Mouse (Mus musculus) midbrain, embryonic 12.5 days (tissue): ENCODE results near the gene Prr3. TPM values are rescaled to one million over a fixed set of nuclear protein-coding genes. Genes with fewer than 3 reads are reported as not detected.
"Not testable (repeated sequence)": the region's sequence is repeated elsewhere in the genome, so short reads cannot be mapped to it uniquely, and the experiment has no call there.

Experiments used
- ATAC-seq: fragments of 200-750 bp; cut with Nextera tagmentation; 2 replicates; pipeline ENCODE4 v1.8.0; 2017; ENCODE audit warnings: low read depth, moderate TSS enrichment, moderate library complexity; ENCODE audit not compliant: low FRiP score
- H3K27ac ChIP-seq: fragments of 300-500 bp; sonication (generic); replicated peaks from 2 replicates; pipeline ENCODE4 v1.5.1; 2016; ENCODE audit warnings: mild to moderate bottlenecking
- H3K27me3 ChIP-seq: fragments of 300-500 bp; sonication (generic); 2 replicates; pipeline ENCODE4 v1.6.1; 2016; ENCODE audit warnings: mild to moderate bottlenecking
- H3K36me3 ChIP-seq: fragments of 300-500 bp; sonication (generic); 2 replicates; pipeline ENCODE4 v1.6.1; 2016
- H3K4me1 ChIP-seq: fragments of 300-500 bp; sonication (generic); 2 replicates; pipeline ENCODE4 v1.6.1; 2016
- H3K4me2 ChIP-seq: fragments of 300-500 bp; sonication (generic); replicated peaks from 2 replicates; pipeline ENCODE4 v1.6.1; 2016; ENCODE audit warnings: mild to moderate bottlenecking, moderate library complexity
- H3K4me3 ChIP-seq: fragments of 300-500 bp; sonication (generic); 2 replicates; pipeline ENCODE4 v1.5.1; 2016; ENCODE audit warnings: mild to moderate bottlenecking
- H3K9ac ChIP-seq: fragments of 300-500 bp; sonication (generic); replicated peaks from 2 replicates; pipeline ENCODE4 v1.6.1; 2016; ENCODE audit warnings: mild to moderate bottlenecking, moderate library complexity
- H3K9me3 ChIP-seq: fragments of 300-500 bp; sonication (generic); 2 replicates; pipeline ENCODE4 v1.6.1; 2016; ENCODE audit warnings: mild to moderate bottlenecking
- WGBS: fragments of 180-500 bp; shearing (Covaris S2); methylation state at CpG from one replicate; pipeline ENCODE4 v1.1.7; 2016; 5-methylcytosine and 5-hydroxymethylcytosine counted together
- polyA plus RNA-seq: library from polyadenylated mRNA; unstranded; fragments of >200 nt; fragmentation: Nextera tagmentation; extraction: Ambion mirVana; gene quantifications from 2 replicates; pipeline ENCODE4 v1.2.1, GENCODE M21; 2016

Prr3 gene
- polyA plus RNA-seq, 1 experiment from 2014 or later = 49.2 TPM

GRCm38 (mm10) chr17:36019519-36019918 is 39.5 kb upstream of the Prr3 start:
- H3K27me3 ChIP-seq = no peaks in the 10 kb centered on the region
- H3K9me3 ChIP-seq = no peaks in the 10 kb centered on the region
- no peak overlapping the region for H3K4me3 ChIP-seq
- no peak overlapping the region for H3K4me2 ChIP-seq
- WGBS = 79% methylated on average over 3 of the region's 3 CpGs
- no peak for ATAC-seq
- no peak overlapping the region for H3K9ac ChIP-seq
- H3K27ac ChIP-seq = no peak overlapping the region
- peaks cover 11% of the 10 kb centered on the region for H3K36me3 ChIP-seq
- H3K4me1 ChIP-seq = peaks cover 6% of the 10 kb centered on the region

GRCm38 (mm10) chr17:36018979-36019378 is 38.9 kb upstream of the Prr3 start:
- WGBS = 67% methylated on average over 2 of the region's 2 CpGs
- ATAC-seq = no peak
- Histone ChIP-seq H3K27ac (no peak overlapping the region), H3K27me3 (no peaks in the 10 kb centered on the region), H3K9ac (no peak overlapping the region), H3K9me3 (no peaks in the 10 kb centered on the region), H3K4me3 (no peak overlapping the region), H3K4me2 (no peak overlapping the region), H3K4me1 (peaks cover 6% of the 10 kb centered on the region), H3K36me3 (peaks cover 16% of the 10 kb centered on the region)

- H3K9me3 ChIP-seq = no peaks in the 10 kb centered on the region
- 94% methylated on average over 5 of the region's 5 CpGs for WGBS
- no peak overlapping the region for H3K4me3 ChIP-seq
- peaks cover 6% of the 10 kb centered on the region for H3K4me1 ChIP-seq
- peaks cover 16% of the 10 kb centered on the region for H3K36me3 ChIP-seq
- no peak overlapping the region for H3K4me2 ChIP-seq
- no peaks in the 10 kb centered on the region for H3K27me3 ChIP-seq
- H3K27ac ChIP-seq = no peak overlapping the region
- H3K9ac ChIP-seq = no peak overlapping the region
- ATAC-seq = no peak
Measured at GRCm38 (mm10) chr17:36017046-36017445, 37.0 kb upstream of the Prr3 start.

GRCm38 (mm10) chr17:36014977-36015376 is 34.9 kb upstream of the Prr3 start:
- Histone ChIP-seq H3K9me3 (no peaks in the 10 kb centered on the region), H3K4me3 (no peak overlapping the region), H3K36me3 (peaks cover 16% of the 10 kb centered on the region), H3K27ac (no peak overlapping the region), H3K4me1 (no peaks in the 10 kb centered on the region), H3K4me2 (no peak overlapping the region), H3K9ac (no peak overlapping the region), H3K27me3 (no peaks in the 10 kb centered on the region)
- 94% methylated on average over 5 of the region's 5 CpGs for WGBS
- ATAC-seq = no peak

GRCm38 (mm10) chr17:36004409-36004808 is 24.4 kb upstream of the Prr3 start:
- H3K4me3 ChIP-seq, H3K27ac ChIP-seq, H3K9ac ChIP-seq, H3K4me1 ChIP-seq, H3K9me3 ChIP-seq, ATAC-seq, H3K4me2 ChIP-seq, H3K27me3 ChIP-seq: not testable (repeated sequence)
- peaks cover 14% of the 10 kb centered on the region for H3K36me3 ChIP-seq
- WGBS = 96% methylated on average over 7 of the region's 7 CpGs

GRCm38 (mm10) chr17:36003331-36003730 is 23.3 kb upstream of the Prr3 start:
- ATAC-seq = no peak
- Histone ChIP-seq H3K9ac (no peak overlapping the region), H3K27ac (no peak overlapping the region), H3K4me3 (no peak overlapping the region), H3K27me3 (no peaks in the 10 kb centered on the region), H3K9me3 (0 out of 2 replicates have a peak, but pooled peaks cover 3% of the 10 kb centered on the region), H3K4me2 (no peak overlapping the region), H3K4me1 (no peaks in the 10 kb centered on the region), H3K36me3 (peaks cover 14% of the 10 kb centered on the region)
- WGBS = 97% methylated on average over 7 of the region's 7 CpGs

- Histone ChIP-seq H3K4me3 (no peak overlapping the region), H3K27ac (no peak overlapping the region), H3K4me1 (peaks cover 9% of the 10 kb centered on the region), H3K9ac (no peak overlapping the region), H3K9me3 (0 out of 2 replicates have a peak, but pooled peaks cover 3% of the 10 kb centered on the region), H3K4me2 (no peak overlapping the region), H3K27me3 (no peaks in the 10 kb centered on the region), H3K36me3 (peaks cover 13% of the 10 kb centered on the region)
- WGBS = 96% methylated on average over 6 of the region's 6 CpGs
- ATAC-seq = no peak
Measured at GRCm38 (mm10) chr17:36001966-36002365, 21.9 kb upstream of the Prr3 start.

- Histone ChIP-seq H3K4me1 (peaks cover 10% of the 10 kb centered on the region), H3K27me3 (no peaks in the 10 kb centered on the region), H3K9me3 (0 out of 2 replicates have a peak, but pooled peaks cover 3% of the 10 kb centered on the region), H3K27ac (no peak overlapping the region), H3K36me3 (peaks cover 8% of the 10 kb centered on the region; the same call in 1 of the 2 replicates), H3K4me3 (no peak overlapping the region), H3K9ac (no peak overlapping the region), H3K4me2 (no peak overlapping the region)
- WGBS = 95% methylated on average over 12 of the region's 12 CpGs
- no peak for ATAC-seq
Measured at GRCm38 (mm10) chr17:36001121-36001897, 21.3 kb upstream of the Prr3 start.

GRCm38 (mm10) chr17:36000349-36000748 is 20.3 kb upstream of the Prr3 start:
- no peaks in the 10 kb centered on the region for H3K27me3 ChIP-seq
- no peak overlapping the region for H3K9ac ChIP-seq
- no peak overlapping the region for H3K27ac ChIP-seq
- no peak overlapping the region for H3K4me2 ChIP-seq
- WGBS = 89% methylated on average over 4 of the region's 4 CpGs
- H3K9me3 ChIP-seq = no peaks in the 10 kb centered on the region
- peaks cover 17% of the 10 kb centered on the region for H3K4me1 ChIP-seq
- H3K4me3 ChIP-seq = no peak overlapping the region
- no peak for ATAC-seq
- no peaks in the 10 kb centered on the region; the same call in 1 of the 2 replicates for H3K36me3 ChIP-seq

- Histone ChIP-seq H3K4me2 (no peak overlapping the region), H3K27me3 (no peaks in the 10 kb centered on the region), H3K4me3 (no peak overlapping the region), H3K4me1 (peaks cover 24% of the 10 kb centered on the region), H3K9me3 (no peaks in the 10 kb centered on the region), H3K27ac (no peak overlapping the region), H3K9ac (no peak overlapping the region), H3K36me3 (no peaks in the 10 kb centered on the region)
- no peak for ATAC-seq
- WGBS = 93% methylated on average over 7 of the region's 7 CpGs
Measured at GRCm38 (mm10) chr17:35999356-35999755, 19.3 kb upstream of the Prr3 start.

GRCm38 (mm10) chr17:35998545-35999305 is 18.7 kb upstream of the Prr3 start:
- Histone ChIP-seq H3K4me1 (peaks cover 24% of the 10 kb centered on the region), H3K9ac (no peak overlapping the region), H3K9me3 (no peaks in the 10 kb centered on the region), H3K27ac (no peak overlapping the region), H3K27me3 (no peaks in the 10 kb centered on the region), H3K36me3 (no peaks in the 10 kb centered on the region), H3K4me3 (no peak overlapping the region), H3K4me2 (no peak overlapping the region)
- 90% methylated on average over 6 of the region's 6 CpGs for WGBS
- no peak for ATAC-seq
